Mouse (Mus musculus): ENCODE measurements around the gene Sipa1l3.

Sipa1l3 gene

DNA sequence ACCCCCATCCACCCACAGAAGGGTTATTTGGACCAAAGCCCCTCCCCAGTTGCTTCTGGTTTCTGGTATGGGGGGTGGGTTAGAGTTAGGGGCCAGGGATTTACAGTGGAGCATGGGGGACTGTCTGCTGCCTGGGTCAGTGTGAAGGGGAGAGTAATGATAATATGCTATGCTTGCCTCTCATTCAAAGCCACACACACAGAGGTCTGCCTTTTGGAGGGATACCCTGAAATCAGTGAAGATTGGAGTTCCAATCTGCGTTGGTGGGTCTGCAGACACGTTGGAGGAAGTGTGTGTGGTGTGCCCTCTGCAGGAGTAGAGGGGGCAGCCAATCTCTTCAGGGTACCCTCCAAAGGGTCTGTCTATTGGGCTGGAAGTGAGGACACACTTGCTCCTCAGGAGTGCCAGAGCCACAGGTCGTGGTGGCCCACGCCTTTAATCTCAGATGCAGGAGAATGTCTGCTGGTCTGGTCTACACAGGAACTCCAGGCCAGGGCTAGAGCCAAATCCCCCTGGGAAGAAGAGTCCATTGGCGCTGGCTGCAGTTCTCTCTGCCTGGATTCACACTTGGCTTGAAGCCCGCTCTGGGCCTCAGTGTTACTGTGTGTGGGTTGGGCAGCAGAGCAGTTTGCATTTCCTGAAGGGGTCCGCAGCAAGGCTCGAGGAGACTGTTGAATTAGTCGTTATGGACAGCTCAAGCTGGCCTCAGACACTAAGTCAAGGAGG is 213.0 kb downstream of the Sipa1l3 start:
- no peak for DNase-seq (ENCODE audit: low spot score in 2 of 2)

- DNase-seq (ENCODE audit: low spot score in 2 of 2), result no peak
Measured at GRCm38 (mm10) chr7:29304463-29305262, 213.8 kb downstream of the Sipa1l3 start.

- DNase-seq (ENCODE audit: low spot score in 2 of 2), result peak in 1 of 2 experiments; percentile 62
Measured at GRCm38 (mm10) chr7:29303738-29304462, 214.5 kb downstream of the Sipa1l3 start, which contains the start of gene Dpf1. Dpf1 (plus strand) TSS chr7:29303951.

GRCm38 (mm10) chr7:29302641-29303040 is 215.8 kb downstream of the Sipa1l3 start:
- no peak for DNase-seq (ENCODE audit: low spot score in 2 of 2)

DNA sequence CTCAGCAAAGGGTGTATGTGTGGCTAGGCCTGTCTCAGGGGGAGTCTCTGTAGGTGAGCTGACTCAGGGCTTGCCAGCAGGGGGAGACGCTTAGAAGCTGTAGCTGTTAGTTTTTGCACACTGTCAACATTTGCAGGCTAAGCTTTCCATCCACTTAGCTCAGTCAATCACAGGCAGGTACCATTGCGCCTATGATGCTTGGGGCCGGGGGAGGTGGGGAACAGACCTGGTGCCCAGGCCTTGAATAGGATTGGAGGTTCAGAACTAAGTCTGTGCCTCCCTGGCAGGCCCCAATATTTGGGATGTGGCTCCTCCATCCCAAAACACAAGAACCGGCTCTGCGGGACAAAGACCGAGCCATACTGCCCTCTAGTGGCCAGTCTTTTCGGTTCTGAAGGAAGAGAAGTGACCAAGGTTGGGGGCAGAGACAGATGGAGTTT is 217.3 kb downstream of the Sipa1l3 start:
- peak in 1 of 2 experiments; percentile 61 for DNase-seq (ENCODE audit: low spot score in 2 of 2)

DNA sequence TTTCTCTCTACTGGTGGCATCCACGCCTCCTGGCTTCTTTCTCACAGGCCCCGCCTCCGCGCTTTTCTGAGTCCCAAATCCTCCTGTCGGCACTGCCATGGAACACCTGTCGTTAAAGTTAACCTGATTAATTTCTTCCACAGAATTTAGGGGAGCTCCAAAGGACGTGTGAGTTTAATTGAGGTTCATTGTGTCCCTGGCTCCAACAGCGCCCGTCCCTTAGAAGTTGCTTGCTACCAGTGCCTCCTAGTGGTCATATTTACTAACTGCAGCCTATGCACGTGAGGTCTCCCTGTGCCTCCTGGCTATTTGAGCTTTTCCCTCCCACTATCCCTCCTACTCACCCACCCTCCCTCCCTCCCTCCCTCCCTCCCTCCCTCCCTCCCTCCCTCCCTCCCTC is 221.4 kb downstream of the Sipa1l3 start:
- peak in 1 of 2 experiments; percentile 67 for DNase-seq (ENCODE audit: low spot score in 2 of 2)

DNA sequence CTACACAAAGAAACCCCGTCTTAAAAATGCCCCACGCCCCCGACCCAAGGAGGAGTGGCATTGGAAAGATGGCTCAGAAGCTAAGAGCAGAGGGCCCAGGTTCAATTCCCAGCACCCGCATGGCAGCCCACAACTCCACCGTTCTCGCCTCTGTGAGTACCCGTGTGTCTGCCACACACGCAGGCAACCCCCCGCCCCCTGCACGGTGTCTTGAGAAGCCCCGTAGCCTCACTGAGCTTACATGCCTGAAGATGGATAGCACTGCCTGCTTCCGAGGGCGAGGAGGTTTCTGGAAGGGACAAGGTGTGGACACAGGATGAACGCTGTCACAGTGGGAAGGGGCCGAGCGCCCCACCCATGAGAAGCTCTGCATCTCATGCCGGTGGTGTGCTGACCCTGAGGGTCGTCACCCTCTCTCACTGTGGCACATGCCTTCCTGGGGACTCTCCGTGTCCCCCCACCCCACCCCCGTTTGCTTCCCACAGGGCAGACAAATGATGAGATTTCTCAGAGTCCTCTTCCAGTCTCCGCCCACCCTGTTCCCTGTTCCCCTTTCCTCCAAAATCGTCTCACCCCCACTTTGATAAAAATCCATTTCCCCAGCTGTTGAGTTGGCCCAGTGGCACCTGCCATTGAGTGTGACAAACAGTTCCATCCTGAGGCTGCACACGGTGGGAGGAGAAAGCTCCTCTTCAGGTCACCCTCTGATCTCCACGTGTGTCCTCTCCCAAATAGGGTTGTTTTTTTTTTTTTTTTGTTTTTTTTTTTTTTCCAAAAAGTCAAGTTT is 222.4 kb downstream of the Sipa1l3 start:
- no peak for DNase-seq (ENCODE audit: low spot score in 2 of 2)

GRCm38 (mm10) chr7:29294111-29294761 is 224.2 kb downstream of the Sipa1l3 start:
- DNase-seq (ENCODE audit: low spot score in 2 of 2), result no peak

DNA sequence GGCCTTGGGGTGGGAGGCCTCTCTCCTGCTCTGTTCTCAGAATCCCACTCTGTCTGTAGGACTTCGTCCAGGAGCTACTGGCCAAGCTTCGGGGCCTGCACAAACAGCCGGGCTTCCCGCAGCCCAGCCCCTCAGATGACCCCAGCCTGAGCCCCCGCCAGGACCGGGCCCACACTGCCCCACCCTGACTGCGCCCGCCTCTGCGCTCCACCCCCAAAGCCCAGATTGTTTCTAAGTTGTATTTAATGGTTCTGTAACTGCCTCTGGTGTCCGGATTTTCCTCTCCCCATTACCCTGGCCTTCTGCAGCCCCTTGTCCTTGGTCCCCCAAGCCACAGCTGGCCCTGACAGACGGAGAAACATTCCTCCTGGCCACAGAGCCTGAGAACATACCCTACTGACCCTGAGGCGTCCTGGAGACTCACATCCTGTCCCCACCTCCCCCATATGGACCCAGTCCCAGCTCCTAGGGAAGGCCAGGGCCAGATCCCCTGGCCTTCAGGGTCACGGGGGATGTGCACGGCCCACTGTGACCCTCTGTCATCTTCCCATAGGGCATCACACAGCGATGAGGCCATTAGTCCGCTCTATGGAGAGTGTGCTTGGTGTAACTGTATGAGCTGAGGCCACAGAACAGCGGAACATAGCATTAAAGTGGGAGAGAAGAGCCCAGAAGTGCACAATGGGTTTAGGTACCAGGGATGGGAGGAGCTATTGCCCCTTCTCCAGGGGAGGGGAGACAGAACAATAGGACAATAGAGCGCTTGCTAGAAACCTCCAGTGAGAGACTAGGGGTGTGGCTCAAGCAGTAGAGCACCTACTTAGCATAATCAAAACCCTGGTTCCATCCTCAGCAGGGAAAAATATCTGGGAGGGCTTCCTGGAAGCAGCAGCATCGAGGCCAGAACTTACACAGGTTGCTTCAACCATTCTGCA is 225.0 kb downstream of the Sipa1l3 start:
- peak in 1 of 2 experiments; percentile 42 for DNase-seq (ENCODE audit: low spot score in 2 of 2)

GRCm38 (mm10) chr7:29292458-29293098 is 225.9 kb downstream of the Sipa1l3 start:
- DNase-seq (ENCODE audit: low spot score in 2 of 2), result no peak

DNA sequence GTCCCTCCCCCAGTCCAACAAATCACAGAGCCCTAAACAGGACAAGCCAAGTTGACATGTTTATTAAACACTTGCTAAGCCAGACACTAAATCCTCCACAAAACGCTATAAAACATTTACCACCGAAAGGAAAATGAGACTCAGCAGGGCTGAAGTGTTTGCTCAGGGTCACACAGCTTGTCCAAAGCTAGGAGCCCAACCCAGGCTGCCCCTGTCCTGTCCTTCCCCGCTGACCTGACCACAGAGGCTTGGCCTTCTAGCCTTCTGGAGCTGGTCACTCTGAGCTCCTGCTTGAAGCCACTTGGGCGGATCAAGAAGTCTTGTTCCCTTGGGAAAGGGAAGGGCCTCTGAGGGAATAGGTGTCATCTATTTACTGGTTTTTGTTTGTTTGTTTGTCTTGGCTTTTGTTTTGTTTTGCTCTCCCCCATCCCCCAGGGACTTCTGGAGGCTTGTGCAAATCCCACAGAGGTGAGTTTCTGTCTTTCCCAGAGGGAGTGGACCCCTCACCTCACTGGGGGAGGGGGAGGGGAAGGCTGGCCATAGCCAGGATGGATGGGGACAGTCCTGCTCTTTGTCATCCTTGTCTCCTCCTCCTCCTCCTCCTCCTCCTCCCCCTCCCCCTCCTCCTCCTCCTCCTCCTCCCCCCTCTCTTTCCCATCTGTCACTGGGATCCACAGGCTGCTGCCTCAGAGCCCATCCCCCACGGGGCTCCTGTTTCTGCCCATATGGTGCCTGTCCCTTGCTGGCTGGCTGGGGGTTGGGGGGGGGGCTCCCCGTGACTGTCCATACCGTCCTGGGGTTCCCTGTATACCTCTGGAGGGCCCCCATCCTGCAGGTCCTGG is 226.6 kb downstream of the Sipa1l3 start:
- no peak for DNase-seq (ENCODE audit: low spot score in 2 of 2)

- DNase-seq (ENCODE audit: low spot score in 2 of 2), result no peak
Measured at GRCm38 (mm10) chr7:29290691-29291485, 227.6 kb downstream of the Sipa1l3 start.

DNA sequence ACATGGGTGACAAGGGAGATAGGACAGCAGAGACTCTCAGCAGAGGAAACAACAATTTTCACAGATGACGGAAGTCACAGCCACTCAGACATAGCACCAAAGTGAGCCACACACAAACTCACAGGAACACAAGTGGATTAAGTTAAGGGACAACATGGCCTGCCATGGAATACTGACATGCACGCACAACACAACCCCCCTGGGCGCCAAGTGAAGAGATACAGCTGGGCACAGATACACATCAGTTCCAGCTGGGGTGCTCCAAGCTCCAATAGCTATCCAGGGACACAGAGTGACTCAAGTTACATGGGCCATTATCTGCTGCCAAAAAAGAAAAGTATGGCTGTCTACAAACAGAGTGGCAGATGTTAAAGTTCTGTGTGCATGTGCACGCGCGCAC is 228.6 kb downstream of the Sipa1l3 start:
- DNase-seq (ENCODE audit: low spot score in 2 of 2), result no peak

DNA sequence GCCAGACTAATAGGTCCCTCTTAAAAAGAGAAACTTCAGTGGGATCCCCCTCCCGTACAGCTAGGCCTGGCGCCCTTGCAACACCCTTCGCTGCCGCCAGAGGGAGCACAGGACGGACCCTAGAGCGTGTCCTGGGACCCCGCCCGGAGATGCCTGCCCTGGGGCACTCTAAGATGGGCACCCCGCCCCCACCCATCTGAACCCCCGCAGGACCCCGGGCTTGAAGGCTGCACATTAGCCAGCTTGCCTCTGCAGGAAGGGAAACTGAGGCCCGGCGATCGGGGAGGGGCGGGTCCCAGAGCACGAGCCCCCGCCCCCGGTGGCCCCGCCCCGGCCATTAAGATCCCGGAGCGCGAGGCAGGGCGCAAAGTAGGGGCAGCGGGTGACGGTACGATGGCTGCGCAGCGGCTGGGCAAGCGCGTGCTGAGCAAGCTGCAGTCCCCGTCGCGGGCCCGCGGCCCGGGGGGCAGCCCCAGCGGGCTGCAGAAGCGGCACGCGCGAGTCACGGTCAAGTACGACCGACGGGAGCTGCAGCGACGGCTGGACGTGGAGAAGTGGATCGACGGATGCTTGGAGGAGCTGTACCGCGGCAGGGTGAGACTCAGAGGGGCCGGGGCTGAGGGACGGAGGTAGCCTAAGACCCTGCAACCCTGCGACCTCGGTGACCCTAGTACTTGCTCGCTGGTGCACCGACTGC is 229.4 kb downstream of the Sipa1l3 start, which contains the start of gene Ppp1r14a:
Gene Ppp1r14a (plus strand): TSS at position 367 of the 697 bp plus-strand sequence.
- DNase-seq (ENCODE audit: low spot score in 2 of 2), result peak; percentile 68 to 72

DNA sequence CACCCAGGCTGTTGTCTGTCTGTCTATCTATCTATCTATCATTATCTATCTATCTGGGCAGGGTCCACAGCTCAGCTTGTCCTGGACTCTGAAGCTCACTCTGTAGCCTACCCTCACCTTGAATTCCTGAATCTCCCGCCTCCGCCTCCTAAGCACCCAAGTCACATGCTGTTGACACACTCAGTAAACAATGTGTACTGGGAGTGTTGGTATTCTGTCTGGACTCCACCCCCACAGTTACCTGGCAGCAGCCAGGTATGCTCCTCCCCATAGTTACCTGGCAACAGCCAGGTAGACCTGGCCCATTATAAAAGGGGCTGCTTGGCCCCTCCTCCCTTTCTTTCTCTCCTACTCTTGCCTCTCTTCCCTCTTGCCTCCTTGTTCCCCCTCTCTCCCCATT is 230.4 kb downstream of the Sipa1l3 start:
- no peak for DNase-seq (ENCODE audit: low spot score in 2 of 2)

DNA sequence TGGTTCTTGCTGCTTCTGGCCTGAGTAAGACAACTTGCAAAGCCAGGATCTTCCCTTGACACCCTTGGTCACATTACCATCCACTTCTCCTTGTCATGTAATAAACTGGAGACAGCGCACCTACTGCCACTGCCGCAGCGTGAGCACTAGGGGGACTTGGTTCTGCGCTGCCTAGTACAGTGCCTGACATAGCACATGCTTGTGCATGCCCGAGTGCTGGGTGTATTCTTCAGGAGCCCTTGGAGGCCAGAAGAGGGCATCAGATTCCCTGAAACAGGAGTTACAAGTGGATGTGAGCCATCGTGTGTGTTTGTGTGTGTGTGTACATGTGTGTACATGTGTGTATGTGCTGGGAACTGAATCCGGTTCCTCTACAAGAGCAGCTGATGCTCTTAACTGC is 231.0 kb downstream of the Sipa1l3 start:
- no peak for DNase-seq (ENCODE audit: low spot score in 2 of 2)

DNA sequence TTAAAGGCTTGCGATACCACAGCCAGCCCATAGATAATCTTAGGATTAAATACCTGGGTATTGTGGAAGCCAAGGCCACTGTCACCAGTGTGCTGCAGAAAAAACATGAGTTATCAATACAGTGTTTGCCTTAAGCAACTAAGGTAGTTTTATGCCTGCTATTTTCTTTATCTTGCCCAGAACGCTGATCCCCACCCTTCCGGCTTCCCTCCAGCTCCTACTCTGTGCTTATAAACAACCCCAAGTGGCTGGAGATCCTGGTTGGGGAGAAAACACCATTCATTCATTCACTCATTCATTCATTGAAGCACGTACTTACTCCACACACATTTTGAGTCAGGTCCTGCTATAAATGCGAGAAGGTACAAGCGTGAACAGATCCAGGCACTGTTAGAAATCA is 233.9 kb downstream of the Sipa1l3 start:
- no peak for DNase-seq (ENCODE audit: low spot score in 2 of 2)

Data from urinary bladder, postnatal 36 days (tissue).